Mouse (Mus musculus) myocyte (in vitro differentiated cells): ENCODE results near the gene Muc13.

ENCODE experiments used
- MYOG ChIP-seq, 3 experiments: IDR thresholded peaks; one replicate each; pipeline ENCODE4 v1.6.1; 2011; ENCODE audit warnings: control low read depth in 2 of 3, low read depth in 2 of 3, mild to moderate bottlenecking in 2 of 3; ENCODE audit not compliant: insufficient read length in 2 of 3, control insufficient read depth in 1 of 3, insufficient read depth in 1 of 3
- POLR2A ChIP-seq: IDR thresholded peaks from one replicate; pipeline ENCODE4 v1.6.1; 2011; ENCODE audit warnings: low read depth, mild to moderate bottlenecking, control low read depth, moderate library complexity; ENCODE audit not compliant: insufficient read length
- USF1 ChIP-seq: IDR thresholded peaks from one replicate; pipeline ENCODE4 v1.6.1; 2011; ENCODE audit warnings: low read depth, mild to moderate bottlenecking, control low read depth, moderate library complexity

DNA sequence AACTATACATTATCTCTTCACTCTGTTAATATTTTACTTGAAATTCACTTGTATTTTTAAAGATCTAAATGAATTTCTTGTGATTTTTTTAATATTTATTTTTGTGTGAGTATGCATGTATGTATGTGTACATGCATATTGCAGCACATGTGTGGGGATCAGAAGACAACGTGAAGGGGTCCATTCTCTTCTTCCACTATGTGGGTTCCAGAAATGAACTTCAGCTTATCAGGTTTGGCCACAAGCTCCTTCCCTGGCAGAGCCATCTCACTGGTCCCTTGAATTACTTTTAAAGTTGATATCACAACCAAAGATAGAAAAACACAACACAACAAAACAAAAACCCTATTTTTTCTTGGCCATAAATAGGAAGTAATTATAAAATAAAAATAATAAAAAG, 9.3 kb upstream of the Muc13 start:
- TF ChIP-seq USF1 (no peak), POLR2A (no peak), MYOG (IDR thresholded peaks at IDR 0.05; ENCODE audit: control insufficient read depth in 1 of 3, insufficient read depth in 1 of 3, insufficient read length in 2 of 3, low read depth in 2 of 3) (no peak)
